ENCODE assay signal across 8 mouse cellular contexts in genomic region chrX:103355784-103356183, GRCm38 (mm10). TPM values are rescaled to one million over a fixed set of nuclear protein-coding genes. Genes with fewer than 3 reads are reported as not detected.
DNase-seq lines count a peak whose midpoint lies in the region; ATAC-seq and TF ChIP-seq lines count a peak whose summit lies in the region.

No protein-coding gene starts in this region.

- H3K4me3 ChIP-seq in kidney, postnatal 0 days (replicated peaks; ENCODE audit: low read depth, low read length) = peak overlapping the region; percentile 68; the same call in 1 of the 2 replicates
- peak overlapping the region; percentile 66 for H3K4me3 ChIP-seq in forebrain, embryonic 10.5 days
- peak overlapping the region; percentile 52; the same call in 1 of the 2 replicates for H3K4me3 ChIP-seq in intestine, embryonic 15.5 days (replicated peaks)
- peak overlapping the region; percentile 53 for H3K4me3 ChIP-seq in neural tube, embryonic 12.5 days

- H3K36me3 ChIP-seq in kidney, postnatal 0 days (ENCODE audit: insufficient read depth, low read length) = no peaks in the 10 kb centered on the region
- H3K36me3 ChIP-seq in forebrain, embryonic 10.5 days (replicated peaks) = no peaks in the 10 kb centered on the region; the same call in 1 of the 2 replicates
- no peaks in the 10 kb centered on the region for H3K36me3 ChIP-seq in intestine, embryonic 15.5 days
- H3K36me3 ChIP-seq in neural tube, embryonic 12.5 days = no peaks in the 10 kb centered on the region

- no peak for TF ChIP-seq CTCF in kidney, postnatal 0 days (IDR thresholded peaks at IDR 0.05; ENCODE audit: low read depth)

- H3K4me1 ChIP-seq in kidney, postnatal 0 days (replicated peaks; ENCODE audit: insufficient read depth, low read length) = no peaks in the 10 kb centered on the region
- peaks cover 9% of the 10 kb centered on the region; the same call in 1 of the 2 replicates for H3K4me1 ChIP-seq in forebrain, embryonic 10.5 days
- H3K4me1 ChIP-seq in intestine, embryonic 15.5 days (replicated peaks) = no peaks in the 10 kb centered on the region
- H3K4me1 ChIP-seq in neural tube, embryonic 12.5 days = no peaks in the 10 kb centered on the region

- DNase-seq in kidney, postnatal 0 days (ENCODE audit: low spot score) = no peak
- no peak for DNase-seq in kidney, adult 9 months
- no peak for DNase-seq in forebrain, embryonic 10.5 days (ENCODE audit: extremely low spot score, low spot score)
- no peak for DNase-seq in spleen, postnatal 10 days (ENCODE audit: low spot score in 2 of 2)
- DNase-seq in thymus, postnatal 36 days = no peak
- DNase-seq in embryo, embryonic 9.5 days (ENCODE audit: extremely low spot score) = no peak

- H3K9me3 ChIP-seq in kidney, postnatal 0 days (replicated peaks; ENCODE audit: low read length) = no peaks in the 10 kb centered on the region
- no peaks in the 10 kb centered on the region for H3K9me3 ChIP-seq in forebrain, embryonic 10.5 days
- H3K9me3 ChIP-seq in intestine, embryonic 15.5 days = no peaks in the 10 kb centered on the region
- H3K9me3 ChIP-seq in neural tube, embryonic 12.5 days = no peaks in the 10 kb centered on the region

- peak overlapping the region; percentile 59 for H3K4me2 ChIP-seq in kidney, postnatal 0 days (ENCODE audit: low read length)
- peak overlapping the region; percentile 53 for H3K4me2 ChIP-seq in intestine, embryonic 15.5 days (replicated peaks)
- peak overlapping the region; percentile 56 for H3K4me2 ChIP-seq in neural tube, embryonic 12.5 days (replicated peaks)

- ATAC-seq in kidney, postnatal 0 days (replicated peaks; ENCODE audit: low FRiP score, low read depth) = no peak
- ATAC-seq in intestine, embryonic 15.5 days = 0 out of 2 replicates have a peak, but pooled peaks have one; percentile 16
- peak; percentile 30; the same call in 1 of the 2 replicates for ATAC-seq in neural tube, embryonic 12.5 days (ENCODE audit: low FRiP score, low read depth)

- H3K27me3 ChIP-seq in kidney, postnatal 0 days (ENCODE audit: insufficient read depth, low read length) = no peaks in the 10 kb centered on the region; the same call in 1 of the 2 replicates
- H3K27me3 ChIP-seq in forebrain, embryonic 10.5 days (ENCODE audit: poor library complexity, severe bottlenecking) = peaks cover 98% of the 10 kb centered on the region
- no peaks in the 10 kb centered on the region for H3K27me3 ChIP-seq in intestine, embryonic 15.5 days (replicated peaks)
- peaks cover 16% of the 10 kb centered on the region for H3K27me3 ChIP-seq in neural tube, embryonic 12.5 days (replicated peaks)

- H3K9ac ChIP-seq in kidney, postnatal 0 days (ENCODE audit: low read depth, low read length) = no peak overlapping the region
- no peak overlapping the region for H3K9ac ChIP-seq in intestine, embryonic 15.5 days
- H3K9ac ChIP-seq in neural tube, embryonic 12.5 days = no peak overlapping the region

- WGBS in kidney, postnatal 0 days = 51% methylated on average over 5 of the region's 5 CpGs
- WGBS in forebrain, embryonic 10.5 days = 57% methylated on average over 5 of the region's 5 CpGs
- WGBS in intestine, embryonic 15.5 days = 47% methylated on average over 5 of the region's 5 CpGs
- WGBS in neural tube, embryonic 12.5 days = 60% methylated on average over 5 of the region's 5 CpGs

- H3K27ac ChIP-seq in kidney, postnatal 0 days = no peak overlapping the region
- H3K27ac ChIP-seq in forebrain, embryonic 10.5 days = peak overlapping the region; percentile 88; the same call in 1 of the 2 replicates
- no peak overlapping the region for H3K27ac ChIP-seq in intestine, embryonic 15.5 days
- H3K27ac ChIP-seq in neural tube, embryonic 12.5 days = no peak overlapping the region

RNA-seq across cellular contexts. Expression of gene Chic1, which starts 0.5 kb away (rescaled TPM):
- 1.6 and 2.0 TPM in 2 replicates for polyA plus RNA-seq in kidney, postnatal 0 days (2015; fragmentation: Nextera tagmentation; extraction: Ambion mirVana)
- polyA plus RNA-seq in forebrain, embryonic 10.5 days (2016; fragmentation: Nextera tagmentation; extraction: Ambion mirVana) = 4.0 and 4.2 TPM in 2 replicates
- polyA plus RNA-seq in intestine, embryonic 15.5 days (2015; fragmentation: Nextera tagmentation; extraction: Ambion mirVana) = 4.4 and 5.0 TPM in 2 replicates
- polyA plus RNA-seq in neural tube, embryonic 12.5 days (2016; fragmentation: Nextera tagmentation; extraction: Ambion mirVana) = 7.4 and 7.5 TPM in 2 replicates

RNA-seq across cellular contexts. Expression of gene Cdx4, which starts 34.6 kb away (rescaled TPM):
- not detected in 2 replicates for polyA plus RNA-seq in kidney, postnatal 0 days (2015; fragmentation: Nextera tagmentation; extraction: Ambion mirVana)
- not detected in 2 replicates for polyA plus RNA-seq in forebrain, embryonic 10.5 days (2016; fragmentation: Nextera tagmentation; extraction: Ambion mirVana)
- polyA plus RNA-seq in intestine, embryonic 15.5 days (2015; fragmentation: Nextera tagmentation; extraction: Ambion mirVana) = not detected in 2 replicates
- not detected in 2 replicates for polyA plus RNA-seq in neural tube, embryonic 12.5 days (2016; fragmentation: Nextera tagmentation; extraction: Ambion mirVana)

RNA-seq across cellular contexts. Expression of gene Tsx, which starts 58.5 kb away (rescaled TPM):
- polyA plus RNA-seq in kidney, postnatal 0 days (2015; fragmentation: Nextera tagmentation; extraction: Ambion mirVana) = 0.28 and 0.34 TPM in 2 replicates
- 0.33 and 0.42 TPM in 2 replicates for polyA plus RNA-seq in forebrain, embryonic 10.5 days (2016; fragmentation: Nextera tagmentation; extraction: Ambion mirVana)
- 0.35 and 0.36 TPM in 2 replicates for polyA plus RNA-seq in intestine, embryonic 15.5 days (2015; fragmentation: Nextera tagmentation; extraction: Ambion mirVana)
- 0.26 and 0.49 TPM in 2 replicates for polyA plus RNA-seq in neural tube, embryonic 12.5 days (2016; fragmentation: Nextera tagmentation; extraction: Ambion mirVana)
